Mouse (Mus musculus) heart, adult 8-10 months (tissue): ENCODE measurements around the gene Fuom. TPM values are rescaled to one million over a fixed set of nuclear protein-coding genes. Genes with fewer than 3 reads are reported as not detected.
"Not testable (repeated sequence)": the region's sequence is repeated elsewhere in the genome, so short reads cannot be mapped to it uniquely, and the experiment has no call there.

Experiments used
- DNase-seq: peaks from one replicate; pipeline ENCODE4 v3.0.0; 2022; ENCODE audit warnings: low spot score
- total RNA-seq, 4 experiments: library from RNA; stranded (reverse); gene quantifications; 2 replicates each; pipeline ENCODE4 v1.2.4; 2022

The Fuom gene
- 10 to 100 TPM; 65.8 to 83.2 (median 76.9) TPM for total RNA-seq

DNA sequence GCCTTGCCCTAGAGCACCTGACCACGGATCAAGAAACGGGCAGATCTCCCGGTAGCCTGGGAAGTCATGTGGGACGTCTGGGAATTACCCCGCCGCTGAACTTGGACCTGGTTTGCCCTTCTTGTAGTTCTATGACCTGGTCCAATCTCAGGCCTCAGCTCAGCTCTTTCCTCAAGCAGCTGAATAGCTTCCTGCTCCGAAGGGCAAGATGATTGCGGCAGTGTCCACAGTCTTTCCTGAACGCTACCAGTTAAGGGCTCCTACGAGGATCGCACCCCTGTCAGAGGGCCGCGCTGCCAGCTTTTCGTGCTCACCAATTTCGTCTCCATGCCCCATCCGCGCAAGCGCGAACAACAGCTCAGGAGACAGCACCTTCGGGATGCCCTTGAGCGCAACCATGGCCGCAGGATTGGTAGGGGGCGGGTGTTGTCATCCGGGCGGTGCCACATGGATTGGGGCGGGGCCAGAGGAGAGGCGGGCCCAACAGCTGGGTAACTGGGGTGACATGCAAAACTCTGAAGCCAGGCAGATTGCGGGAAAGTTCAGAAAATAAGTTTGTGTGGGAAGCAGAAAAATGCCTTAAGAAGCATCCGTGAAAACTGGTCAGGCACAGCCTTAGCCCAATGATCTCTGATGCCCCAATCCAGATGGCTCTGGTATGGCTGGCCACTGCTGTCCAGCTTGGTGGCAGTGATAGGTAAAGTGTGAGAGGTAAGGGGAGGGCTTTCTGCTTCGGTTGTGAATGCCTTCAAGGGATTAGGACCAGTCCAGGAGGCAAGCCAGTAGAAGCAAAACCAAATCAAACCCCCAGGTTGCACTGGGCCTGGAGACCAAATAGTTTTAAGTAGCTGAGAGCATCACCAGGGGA is at the start of gene Fuom:
TSS of gene Fuom (minus strand) at position 449 of the 868 bp plus-strand sequence.
- peak; percentile 88 for DNase-seq

DNA sequence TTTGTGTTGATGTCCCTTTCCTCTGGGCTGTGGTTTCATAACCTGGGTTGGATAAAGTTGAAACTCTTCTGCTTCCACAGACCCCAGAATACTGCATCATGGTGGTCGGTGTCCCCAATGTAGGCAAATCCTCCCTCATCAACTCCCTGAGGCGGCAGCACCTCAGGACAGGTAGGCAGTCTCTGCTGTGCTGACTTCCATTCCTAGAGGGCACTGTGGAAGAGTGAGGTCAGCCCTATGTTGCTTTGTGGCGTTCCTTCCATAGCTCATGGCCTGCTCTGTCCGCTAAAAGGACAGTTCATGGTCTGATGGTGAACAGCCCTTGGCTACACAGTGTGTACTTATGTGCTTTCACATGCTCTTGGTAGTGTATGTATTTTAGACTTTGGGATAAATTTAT is 42.3 kb upstream of the Fuom start:
- no peak for DNase-seq

DNA sequence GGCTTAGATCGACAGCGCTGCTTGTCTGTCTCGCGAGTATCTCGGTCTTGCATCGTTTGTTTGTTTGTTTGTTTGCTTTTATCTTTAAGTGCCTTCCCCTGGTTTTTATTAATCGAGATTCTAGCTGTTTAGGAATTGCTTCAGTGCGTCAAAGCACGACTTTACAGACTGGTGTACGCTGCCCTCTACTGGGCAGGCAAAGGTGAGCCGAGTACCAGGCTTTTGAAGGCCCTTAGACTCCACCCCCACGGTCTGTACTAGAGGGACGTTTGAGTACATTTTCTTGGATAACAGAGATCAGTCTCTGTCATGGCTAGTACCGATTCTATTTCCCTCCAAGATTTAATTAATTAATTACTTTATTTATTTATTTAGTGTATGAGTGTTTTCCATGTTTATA is 39.1 kb upstream of the Fuom start:
- DNase-seq = peak; percentile 69

DNA sequence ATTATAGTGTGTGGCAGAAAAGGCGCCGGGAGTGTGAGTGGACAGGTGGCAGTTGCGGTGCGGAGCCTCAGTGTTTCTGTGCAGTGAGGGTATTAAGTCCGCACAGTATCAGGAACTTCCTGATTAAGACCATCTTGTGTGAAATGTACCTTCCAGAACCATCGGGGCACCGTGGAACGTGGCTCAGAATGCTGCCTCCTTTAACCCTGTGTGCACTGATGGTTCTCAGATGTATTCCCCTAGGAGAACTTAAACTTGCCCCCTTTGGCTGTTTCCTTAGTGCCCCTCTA is 35.7 kb upstream of the Fuom start:
- no peak for DNase-seq

DNA sequence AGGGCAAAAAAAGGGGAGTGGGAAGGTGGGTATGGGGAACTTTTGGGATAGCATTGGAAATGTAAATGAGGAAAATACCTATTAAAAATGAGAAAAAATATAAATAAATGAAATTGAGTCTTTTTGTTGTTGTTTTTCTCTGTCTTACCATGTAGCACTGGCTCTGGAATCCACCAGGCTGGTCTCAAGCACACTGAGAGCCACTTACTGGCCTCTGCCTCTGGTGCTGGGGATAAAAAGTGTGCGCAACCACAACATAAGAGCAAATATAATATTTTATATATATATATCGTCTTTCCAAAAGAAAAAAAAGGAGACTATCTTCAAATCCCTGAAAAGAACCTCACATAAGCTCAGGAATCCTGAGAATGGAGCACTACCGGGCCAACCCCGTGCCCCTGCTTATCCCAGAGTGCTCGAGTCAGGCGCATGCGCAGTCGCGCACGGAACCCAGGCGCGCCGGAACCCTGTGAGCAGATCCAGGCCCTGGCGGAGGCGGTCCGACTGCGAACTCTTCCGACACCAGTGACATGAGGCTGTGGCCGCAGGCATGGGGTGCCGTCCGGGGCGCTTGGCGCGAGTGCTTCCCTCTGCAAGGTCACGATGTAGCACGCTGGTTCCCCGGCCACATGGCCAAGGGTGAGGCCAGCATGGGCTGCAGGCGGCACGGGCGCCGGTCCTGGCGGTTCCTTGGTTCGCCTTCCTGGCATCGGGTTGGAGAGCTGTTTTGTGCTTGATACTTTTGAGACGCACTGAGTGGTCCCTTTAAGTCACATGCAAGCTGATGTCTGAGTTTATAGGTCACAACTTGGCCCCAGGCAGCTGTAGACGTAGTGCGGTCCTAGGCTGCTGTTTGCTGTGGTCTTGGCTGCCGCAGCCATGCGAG is 35.1 kb upstream of the Fuom start, which contains the start of gene Mtg1:
TSS of gene Mtg1 (plus strand) at position 430 of the 886 bp plus-strand sequence.
- DNase-seq = peak; percentile 95

DNA sequence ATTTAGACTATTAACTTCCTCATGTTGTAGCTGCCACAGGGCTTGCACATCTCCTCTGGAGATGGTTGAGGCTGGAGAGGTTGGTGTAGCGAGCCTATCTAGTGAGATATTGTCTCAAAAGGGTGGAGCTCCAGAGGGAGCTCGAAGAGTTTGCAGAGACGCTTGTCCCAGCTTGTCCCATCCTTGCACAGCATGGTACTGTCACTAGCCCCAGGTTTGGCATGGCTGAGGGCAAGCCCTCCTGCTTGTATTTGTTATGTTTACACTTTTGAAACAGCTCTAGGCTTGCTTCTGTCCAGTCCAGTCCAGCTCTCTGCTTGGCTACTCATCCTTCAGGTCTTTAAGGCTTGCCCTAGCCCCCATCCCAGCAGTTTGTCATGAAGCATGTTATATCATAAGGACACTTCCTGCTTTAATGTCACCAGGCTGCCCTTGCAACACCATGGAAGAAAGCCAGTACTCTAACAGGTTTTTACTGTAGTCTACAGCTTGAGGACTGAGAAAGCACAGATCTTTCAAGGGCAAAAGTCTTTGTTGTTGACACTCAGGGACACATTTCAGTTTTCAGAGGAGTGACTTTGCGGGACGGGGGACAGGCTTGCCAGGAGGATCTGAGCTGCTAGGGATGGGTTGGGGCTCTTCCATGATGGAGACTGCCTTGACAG is 33.0 kb upstream of the Fuom start:
- DNase-seq = no peak

DNA sequence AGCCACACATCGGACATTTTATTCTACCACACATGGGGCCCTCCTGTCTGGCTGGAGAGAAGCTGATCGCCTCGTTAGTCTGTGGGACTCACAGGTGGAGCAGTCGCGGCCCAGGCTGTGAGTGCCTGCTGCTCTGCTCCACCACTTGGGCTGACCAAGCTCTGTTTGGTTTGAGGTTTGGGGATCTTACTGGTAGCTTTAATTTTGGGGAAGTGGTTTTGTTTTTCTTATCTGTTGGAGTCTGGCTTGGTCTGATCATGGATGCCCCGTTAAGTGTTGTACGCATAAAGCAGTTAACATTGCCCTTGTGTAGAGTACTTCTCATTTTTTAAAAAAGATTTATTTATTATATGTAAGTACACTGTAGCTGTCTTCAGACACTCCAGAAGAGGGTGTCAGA is 31.8 kb upstream of the Fuom start:
- not testable (repeated sequence) for DNase-seq

DNA sequence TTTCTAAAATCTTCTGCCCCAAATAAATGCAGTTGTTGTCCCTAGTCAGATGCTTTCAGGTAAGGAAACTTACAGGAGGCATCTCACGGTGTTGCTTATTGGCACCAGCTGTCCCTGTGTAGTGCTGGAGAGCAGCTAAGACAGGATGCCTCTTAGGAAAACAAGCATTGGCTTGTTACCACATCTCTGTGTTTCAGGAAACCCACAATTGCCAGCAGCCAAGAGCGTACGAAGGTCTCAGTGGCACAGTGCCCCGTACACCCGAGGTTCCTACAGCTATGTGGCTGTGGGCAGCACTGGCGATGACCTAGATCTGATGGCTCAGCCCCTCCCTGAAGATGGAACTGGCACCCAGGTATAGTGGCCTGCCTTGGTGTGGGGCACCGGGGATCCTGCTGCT is 29.9 kb upstream of the Fuom start:
- DNase-seq = not testable (repeated sequence)

DNA sequence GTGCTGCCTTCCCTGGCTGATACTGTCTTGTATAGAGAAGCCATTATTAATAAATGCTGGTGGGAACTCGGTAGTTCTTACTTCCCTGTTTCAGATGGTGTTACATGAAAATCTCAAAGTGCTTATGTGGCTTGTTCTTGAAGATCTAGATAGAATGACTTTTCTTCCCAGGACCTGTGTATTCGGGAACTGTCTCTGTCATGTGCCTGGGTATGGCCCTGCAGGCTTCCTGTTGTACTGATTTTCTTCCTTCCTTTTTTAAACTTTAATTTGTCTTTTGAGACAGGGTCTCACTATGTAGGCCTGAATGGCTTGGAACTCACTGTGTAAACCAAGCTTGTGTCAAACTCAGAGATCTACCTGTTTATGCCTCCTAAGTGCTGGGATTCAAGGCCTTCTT is 25.7 kb upstream of the Fuom start:
- no peak for DNase-seq

DNA sequence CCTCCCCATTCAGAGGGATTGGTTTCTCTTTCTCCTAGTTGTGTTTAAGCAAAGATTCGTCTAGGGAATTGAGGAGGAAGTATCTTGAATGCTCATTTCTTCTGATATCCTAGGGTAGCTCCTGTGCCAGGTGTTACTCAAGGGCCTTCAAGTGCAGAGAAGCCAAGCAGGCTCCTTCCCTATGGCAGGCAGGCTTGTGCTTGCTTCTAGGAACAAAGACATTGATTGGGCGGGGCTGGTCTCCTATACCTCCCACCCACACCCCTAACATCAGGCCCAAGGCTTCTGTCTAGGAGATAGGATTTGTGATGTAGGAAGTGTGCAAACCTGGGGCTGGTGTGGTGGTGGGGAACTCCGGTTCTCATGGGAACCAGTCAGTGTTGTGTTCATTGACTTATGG is 24.7 kb upstream of the Fuom start:
- no peak for DNase-seq

DNA sequence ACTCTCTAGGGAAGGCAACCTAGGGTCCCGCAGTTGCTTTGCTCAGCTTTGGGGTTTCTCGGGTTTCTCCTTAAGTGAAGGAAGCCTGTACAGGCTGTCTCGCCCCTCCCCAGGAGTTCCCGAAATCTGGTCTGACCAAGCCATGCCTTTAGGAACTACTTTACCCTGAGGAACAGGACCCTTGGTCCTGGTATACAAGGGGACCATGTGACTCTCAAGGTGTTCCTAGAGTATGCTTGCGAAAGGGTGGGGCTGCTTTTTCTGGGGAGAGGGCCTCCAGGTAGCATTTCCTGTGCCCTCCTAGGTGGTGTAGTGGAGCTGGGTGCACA is 23.7 kb upstream of the Fuom start:
- DNase-seq = no peak

DNA sequence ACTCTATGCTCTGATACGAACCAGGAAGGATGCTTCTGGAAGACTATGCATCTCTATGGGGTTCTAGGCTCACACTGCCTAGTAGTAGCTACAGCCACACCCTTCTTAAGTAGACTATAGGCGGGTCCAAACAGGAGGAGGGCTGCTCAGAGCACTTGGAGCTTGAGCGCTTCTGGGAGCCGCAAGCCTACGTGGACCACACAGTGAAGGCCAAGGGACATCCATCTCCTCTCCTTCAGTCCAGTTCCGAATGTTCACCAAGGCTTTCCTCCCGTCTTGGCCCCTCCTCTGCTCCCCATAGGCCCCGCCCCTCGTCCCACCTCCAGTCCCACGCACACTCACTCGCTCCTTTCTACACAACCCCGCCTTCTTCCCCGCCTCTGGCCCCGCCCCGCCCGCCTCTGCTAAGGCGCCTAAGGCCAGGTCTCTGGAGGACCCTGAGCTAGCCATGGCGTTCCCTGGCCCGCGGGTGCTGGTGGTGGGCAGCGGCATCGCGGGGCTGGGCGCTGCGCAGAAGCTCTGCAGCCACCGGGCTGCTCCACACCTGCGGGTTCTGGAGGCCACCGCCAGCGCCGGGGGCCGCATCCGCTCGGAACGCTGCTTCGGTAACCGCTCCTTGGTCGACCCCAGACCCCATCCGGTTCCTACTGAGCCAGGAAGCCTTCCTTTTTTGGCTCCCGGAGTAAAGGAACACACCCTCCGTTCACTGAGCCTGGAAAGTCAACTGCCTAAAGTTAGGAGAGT is 23.2 kb upstream of the Fuom start:
- peak; percentile 93 for DNase-seq

DNA sequence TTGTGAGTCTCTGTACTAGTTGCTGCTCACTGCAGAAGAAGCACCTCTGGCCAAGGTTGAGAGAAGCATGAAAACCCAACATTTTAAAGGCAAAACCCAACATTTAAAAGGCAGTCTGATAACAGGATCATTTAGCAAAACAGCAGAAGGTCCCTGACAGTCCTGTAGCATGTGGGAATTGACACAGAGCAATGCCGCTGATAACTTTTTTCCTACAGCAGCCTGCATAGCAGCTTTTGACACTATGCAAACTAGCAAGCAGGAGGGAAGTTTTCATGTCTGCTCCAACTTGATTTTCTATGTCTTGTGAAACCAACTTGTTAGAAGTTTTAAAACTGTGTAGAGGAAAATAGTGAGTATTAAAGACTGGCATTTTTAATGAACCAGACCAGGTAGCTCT is 22.1 kb upstream of the Fuom start:
- no peak for DNase-seq

DNA sequence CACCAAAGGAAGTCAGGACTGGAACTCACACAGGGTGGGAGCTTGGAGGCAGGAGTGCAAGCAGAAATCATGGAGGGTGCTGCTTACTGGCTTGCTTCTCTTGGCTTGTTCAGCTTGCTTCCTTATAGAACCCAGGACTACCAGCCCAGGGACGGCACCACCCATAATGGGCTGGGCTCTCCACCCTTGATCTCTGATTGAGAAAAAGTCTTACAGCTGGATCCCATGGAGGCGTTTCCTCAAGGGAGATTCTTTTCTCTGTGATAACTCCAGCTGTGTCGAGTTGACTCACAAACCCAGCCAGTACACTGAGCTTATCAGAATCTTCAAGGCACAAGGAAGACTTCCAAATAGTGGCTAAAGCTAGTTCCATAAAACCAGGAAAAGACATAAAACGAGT is 20.5 kb upstream of the Fuom start:
- DNase-seq = no peak

DNA sequence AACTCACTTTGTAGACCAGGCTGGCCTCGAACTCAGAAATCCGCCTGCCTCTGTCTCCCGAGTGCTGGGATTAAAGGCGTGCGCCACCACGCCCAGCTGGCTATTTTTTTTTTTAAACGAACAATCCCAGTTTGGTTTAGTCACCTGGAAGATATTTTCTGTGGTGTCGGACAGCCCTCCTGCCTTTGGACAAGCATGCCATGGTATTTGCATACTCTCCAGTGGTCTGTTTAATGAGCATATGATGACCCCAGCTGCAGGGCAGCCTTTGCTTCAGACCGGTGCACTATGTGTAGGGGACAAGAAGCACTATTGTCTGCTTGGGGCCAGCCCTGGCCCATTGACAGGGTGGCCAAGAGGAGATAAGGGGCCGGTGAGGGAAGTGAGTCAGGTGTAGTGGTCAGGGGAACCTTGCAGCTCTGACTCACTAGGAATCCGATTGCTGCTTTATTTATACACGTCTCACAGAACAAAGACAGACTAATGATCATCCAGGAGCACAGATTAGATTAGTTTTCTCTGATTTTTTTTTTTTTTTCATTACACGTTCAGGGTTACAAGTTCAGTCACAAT is 19.2 kb upstream of the Fuom start:
- DNase-seq = no peak

DNA sequence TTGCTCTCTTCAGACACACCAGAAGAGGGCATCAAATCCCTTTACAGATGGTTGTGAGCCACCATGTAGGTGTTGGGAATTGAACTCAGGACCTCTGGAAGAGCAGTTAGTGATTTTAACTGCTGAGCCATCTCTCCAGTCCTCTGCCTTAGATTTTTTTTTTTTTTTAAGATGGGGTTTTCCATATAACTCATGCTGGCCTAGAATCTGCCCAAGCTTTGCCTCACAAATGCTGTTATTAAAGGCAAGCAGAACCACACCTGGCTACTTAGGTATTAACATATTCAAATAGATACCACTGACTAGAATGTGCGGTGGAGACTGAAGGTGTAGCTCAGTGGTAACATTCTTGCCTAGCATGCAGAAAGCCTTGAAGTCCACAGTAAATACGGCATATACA is 18.2 kb upstream of the Fuom start:
- DNase-seq = no peak

DNA sequence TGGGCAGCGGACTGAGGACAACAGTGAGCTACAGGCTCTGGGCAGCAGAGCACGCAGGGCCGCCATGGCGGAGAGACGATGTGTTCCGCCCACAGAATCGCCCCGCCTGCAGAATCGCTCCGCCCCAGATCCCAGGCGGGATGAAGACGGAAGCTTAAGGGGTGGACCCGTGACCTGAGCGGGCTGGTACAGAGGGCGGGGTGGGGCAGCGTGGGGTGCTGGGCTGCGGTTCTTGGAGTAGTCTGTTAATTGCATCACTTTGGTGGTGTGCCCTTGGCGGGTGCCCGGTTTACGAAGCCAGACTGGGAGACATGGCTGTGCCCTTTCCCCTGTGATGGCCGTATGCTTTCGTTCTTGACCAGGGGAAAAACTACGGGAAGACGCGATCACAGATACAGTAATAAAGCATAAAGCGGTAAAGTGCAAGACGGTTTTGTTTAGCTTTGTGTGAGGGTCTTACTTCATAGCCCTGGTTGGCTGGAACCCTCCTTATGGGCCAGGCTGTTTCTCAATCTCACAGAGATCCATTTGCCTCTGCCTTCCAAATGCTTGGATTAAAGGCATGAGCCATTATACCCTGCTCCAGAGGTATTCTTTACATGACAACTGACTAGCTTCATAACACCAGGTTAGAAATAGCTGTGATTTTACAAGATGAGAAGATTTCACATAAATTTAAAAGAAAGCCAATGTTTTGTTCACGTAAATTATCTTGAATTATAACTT is 14.3 kb upstream of the Fuom start, which contains the start of gene Echs1:
TSS of gene Echs1 (minus strand) at position 148 of the 726 bp plus-strand sequence.
- peak; percentile 93 for DNase-seq

DNA sequence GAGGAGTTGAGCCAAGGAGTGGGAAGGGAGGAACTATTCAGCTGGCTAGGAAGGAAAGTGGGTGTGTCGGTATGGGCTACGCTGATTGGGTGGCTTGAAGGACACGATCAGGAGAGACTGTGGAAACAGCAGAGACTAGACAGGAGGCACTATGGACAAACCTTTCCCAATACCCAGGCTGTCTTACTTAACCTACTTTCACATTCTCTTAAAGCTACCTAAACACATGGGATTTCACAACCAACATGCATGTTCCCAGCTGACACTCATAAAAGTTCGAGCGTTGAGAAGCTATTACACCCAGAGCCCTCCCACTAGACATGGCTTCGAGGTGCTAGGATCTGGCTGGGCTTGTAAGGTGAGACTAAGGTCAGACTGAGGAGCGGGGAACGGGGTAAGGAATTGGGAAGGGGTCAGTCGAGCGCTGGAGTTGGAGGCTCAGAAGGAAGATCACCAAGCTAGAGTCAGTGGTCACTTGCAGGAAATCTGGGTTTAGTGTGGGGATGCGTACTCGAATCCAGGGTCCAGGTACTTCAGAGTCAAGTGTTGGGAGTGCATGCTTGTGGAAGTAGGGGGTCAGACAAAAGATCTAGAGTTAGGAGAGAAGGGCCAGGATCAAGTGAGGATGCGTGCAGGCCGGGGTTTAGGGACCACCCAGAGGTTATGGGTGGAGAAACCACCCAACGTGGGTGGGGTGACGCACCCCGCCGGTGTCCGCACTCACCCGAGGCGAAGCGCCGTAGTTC is 13.5 kb upstream of the Fuom start, which contains the start of gene Paox:
TSS of gene Paox (plus strand) at position 217 of the 746 bp plus-strand sequence.
- peak; percentile 67 for DNase-seq

DNA sequence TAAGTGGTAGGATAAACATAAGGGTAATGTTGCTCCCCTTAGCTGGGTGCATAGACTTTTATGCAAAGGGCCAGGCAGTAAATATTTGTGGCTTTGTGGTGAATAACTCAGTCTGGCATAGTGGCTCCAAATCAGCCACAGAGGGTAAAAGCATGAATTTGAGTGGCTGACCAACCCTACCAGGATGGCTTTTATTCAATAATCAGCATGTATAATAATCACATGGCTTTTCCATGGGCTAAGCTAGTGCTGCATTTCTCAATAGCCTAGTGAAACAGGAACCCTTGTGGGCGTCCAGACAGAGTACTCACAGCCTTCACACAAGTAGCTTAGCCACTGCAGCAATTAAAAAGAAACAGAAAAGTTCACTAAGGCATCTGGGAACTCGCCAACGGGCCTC is 9.7 kb upstream of the Fuom start:
- DNase-seq = no peak

DNA sequence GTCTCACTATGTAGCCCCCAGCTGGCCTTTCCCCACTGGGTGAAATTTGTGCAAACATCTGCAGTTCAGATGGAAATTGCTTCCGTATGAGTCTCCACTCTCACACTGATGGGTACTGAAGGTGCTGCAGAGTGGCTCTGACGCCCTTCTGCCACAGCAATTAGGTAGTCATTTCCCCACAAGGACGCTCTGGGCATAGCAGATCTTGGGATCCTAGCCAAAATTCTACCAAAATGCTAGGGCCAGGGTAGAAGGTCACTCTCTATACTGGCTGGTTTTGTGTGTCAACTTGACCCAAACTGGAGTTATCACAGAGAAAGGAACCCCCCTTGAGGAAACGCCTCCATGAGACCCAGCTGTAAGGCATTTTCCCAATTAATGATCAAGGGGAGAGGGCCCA is 1.8 kb upstream of the Fuom start:
- no peak for DNase-seq
